Mouse (Mus musculus) layer of hippocampus, postnatal 10 days (tissue): Measurements from ENCODE around the gene Maz. TPM values are rescaled to one million over a fixed set of nuclear protein-coding genes. Genes with fewer than 3 reads are reported as not detected.

ENCODE experiments used
- DNase-seq, 2 experiments: peaks; one replicate each; pipeline ENCODE4 v3.0.0; 2021; ENCODE audit warnings: low spot score in 2 of 2
- total RNA-seq, 2 experiments: library from RNA; stranded (reverse); gene quantifications; 2 replicates each; pipeline ENCODE4 v1.2.3; 2021

Maz gene
- total RNA-seq, 2 experiments from 2014 or later, result 283 to 292 TPM

DNA sequence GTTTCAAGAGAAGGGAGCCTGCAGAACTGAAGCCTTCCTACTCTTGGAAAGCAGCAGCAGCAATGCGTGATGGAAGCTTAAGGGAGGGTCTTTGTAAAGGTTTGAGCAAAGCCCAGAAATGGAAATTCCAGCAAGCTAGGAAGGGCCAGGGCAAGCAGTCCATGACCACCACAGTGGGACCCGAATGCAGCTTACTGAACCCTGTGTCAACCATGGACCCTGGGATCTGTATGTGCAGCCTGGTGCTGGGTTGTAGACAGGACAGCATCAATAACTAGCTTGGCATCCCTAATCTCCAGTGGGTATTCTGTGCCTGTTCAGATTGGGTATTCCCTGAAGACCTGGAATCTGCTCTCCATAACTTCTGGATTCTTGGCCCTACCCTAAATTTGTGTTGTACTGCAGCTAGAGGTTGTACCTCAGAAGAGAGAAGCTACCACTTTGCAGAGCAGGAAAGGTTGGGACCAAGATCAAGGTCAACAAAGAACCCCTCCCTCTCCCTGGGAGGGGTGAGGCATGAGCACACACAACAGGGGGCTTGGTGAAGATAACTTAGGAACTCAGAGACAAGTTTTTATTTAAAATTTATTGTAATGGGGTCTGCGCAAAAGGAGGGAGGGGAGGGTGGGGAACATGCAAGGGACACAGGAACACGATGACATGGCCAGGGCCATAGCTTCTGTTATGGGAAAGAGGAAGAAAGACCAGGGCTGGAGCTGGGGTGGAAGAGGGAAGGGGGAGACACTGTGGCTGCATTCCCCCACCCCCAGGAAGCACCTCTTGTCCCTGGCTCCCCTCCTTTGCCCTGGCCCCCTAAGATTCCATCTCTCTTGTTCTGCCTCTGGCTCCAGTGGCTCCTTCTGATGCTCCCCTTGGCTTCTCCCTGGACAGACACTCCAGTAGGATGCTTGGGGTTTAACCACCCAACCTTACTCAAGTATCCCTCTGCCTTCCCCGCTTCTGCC, 5.0 kb downstream of the Maz start:
- DNase-seq, result no peak

DNA sequence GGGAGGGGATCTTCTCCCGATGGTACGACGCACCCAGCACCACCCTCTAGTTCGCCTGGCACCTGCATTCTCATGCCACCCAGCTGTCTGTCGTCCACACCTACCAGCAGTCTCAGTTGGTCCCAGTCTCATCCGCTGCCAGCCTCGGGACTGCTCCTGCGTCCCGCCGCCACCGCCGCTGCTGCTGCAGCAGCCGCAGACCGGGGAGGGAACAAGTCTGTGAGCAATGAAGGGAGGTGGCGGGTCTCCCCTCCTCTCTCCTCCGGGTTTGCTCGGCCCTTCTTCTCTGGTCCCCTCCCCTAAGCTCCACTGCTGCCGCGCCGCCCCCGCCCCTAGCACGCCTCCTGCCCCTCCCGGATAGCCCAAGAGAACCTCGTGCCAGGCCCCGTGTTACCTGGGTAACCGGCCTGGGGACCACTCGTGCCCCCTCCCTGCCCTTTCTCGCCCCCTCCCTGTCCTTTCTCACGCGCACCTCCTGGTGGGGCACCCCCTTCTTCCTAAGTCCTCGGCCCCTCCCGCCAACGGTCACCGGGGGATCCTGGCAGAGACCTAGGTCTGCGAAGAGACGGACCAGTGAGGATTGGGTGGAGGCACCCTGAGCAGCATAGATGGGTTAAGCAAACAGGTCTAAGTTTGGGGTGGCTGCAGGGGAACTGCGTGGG, 5.8 kb downstream of the Maz start, which contains the start of the genes Gm42742 and Prrt2:
Gene Gm42742 (minus strand): TSS at position 197 of the 662 bp plus-strand sequence.
Gene Prrt2 (minus strand): TSS at position 311 of the 662 bp plus-strand sequence.
- DNase-seq, result peak; percentile 62 to 72

DNA sequence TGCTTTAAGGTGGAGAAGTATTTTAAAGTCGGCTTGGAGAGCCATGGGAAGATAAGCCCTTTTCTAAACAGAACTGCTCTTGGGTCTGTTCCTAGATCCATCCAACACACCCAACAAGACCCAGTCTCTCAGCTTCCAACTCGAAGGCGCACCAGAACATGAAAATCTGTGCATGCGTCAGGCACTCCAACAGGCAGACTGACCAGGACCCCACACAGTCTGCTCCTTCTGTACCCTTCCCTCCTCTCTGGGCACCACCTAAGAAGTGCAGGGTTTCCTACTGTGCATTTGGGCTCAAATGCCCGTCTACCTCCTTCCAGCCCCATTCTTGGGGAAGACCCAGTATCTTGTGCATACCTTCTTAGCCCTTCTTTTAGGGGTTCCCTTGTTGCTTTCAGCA, 6.3 kb downstream of the Maz start:
- no peak for DNase-seq

DNA sequence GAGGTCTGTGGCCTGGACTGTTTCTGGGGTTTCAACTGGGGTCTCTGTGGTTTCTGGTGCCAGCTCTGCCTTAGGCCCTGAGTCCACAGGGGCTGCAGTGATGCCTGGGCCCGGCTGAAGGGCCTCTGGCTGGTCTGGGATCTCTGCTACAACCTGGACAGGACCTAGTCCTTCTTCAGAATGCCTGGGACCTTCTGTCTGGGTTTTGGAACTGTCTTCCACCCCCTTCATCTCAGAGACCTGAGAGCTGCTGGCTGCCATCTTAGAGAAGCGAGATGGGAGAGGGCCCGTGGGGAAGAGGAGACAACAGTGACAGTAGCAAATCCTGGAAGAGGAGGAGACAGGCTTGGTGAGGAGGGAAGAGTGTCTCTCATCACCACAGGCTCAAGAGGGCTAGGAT, 6.8 kb downstream of the Maz start:
- DNase-seq, result no peak

- DNase-seq, result no peak
Observed at GRCm38 (mm10) chr7:127019306-127019960, 7.4 kb downstream of the Maz start.

DNA sequence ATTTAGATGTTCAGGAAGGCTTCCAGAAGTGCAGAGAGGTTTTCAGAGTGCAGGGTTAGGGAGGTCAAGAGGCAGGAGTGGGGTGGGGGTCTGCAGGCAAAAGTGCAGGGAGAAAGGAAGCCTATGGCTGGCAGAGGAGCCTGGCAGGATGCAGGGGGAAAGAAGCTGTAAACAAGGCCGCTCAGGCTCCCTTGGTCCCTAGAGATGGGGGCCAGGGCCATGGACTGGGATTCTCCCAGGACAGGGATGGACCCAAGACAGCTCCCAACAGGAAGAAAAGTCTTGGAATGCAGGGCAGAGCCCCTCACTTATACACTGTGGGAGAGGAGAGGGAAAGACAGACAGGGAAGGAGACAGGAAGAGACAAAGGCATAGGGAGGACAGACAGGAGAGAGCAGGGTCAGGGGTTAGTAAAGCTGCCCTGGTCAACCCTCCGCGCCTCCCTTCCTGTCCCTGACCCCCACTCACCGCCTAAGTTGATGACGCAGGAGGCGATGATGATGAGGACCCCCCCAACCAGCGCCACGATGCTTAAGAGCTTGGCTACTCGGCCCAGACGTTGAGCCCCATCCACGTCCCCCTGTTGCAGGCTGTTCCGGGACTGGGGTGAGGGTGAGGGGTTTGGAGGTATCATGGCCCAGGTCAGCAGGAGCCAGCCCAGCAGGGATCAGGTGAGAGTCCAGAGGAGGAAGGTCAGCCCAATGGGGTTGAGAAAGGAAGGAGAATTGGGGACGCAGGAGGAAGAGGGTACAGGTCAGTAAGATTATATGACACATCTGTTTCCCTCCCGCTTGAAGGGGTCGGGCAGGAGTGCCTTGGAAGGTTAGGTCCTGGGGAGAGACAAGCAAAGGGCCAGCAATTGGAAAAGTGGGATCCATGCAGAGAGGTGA, 8.2 kb downstream of the Maz start:
- DNase-seq, result no peak

GRCm38 (mm10) chr7:127017950-127018345, 8.9 kb downstream of the Maz start:
- no peak for DNase-seq

GRCm38 (mm10) chr7:127016971-127017949, 9.6 kb downstream of the Maz start, which contains the start of gene Pagr1a:
Gene Pagr1a, minus strand, starts transcription at chr7:127017352.
- DNase-seq, result peak; percentile 96 to 98

GRCm38 (mm10) chr7:127016486-127016938, 10.3 kb downstream of the Maz start:
- no peak for DNase-seq

- no peak for DNase-seq
Observed at GRCm38 (mm10) chr7:127016481-127016485, 10.6 kb downstream of the Maz start, which contains the start of gene Pagr1b. Gene Pagr1b, minus strand, starts transcription at chr7:127016484.

DNA sequence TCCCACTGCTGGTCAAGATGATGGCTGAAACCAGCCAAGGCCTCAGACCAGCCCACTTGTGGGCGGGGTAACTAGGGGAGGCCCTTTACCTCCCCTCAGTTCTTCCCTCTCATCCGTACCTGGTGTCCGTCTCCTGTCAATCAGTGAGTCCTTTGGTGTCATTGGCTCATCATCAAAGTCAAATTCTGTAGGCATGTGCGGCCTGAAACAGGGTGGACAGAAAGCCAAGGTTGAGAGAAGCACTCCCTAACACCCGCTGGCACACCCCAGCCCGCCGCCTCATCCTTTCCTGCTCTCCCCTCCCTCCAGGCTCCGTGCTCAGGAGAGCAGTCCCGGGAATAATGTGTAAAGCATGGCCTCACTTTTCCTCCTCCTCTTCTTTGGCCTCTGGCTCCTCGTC, 10.8 kb downstream of the Maz start:
- no peak for DNase-seq

DNA sequence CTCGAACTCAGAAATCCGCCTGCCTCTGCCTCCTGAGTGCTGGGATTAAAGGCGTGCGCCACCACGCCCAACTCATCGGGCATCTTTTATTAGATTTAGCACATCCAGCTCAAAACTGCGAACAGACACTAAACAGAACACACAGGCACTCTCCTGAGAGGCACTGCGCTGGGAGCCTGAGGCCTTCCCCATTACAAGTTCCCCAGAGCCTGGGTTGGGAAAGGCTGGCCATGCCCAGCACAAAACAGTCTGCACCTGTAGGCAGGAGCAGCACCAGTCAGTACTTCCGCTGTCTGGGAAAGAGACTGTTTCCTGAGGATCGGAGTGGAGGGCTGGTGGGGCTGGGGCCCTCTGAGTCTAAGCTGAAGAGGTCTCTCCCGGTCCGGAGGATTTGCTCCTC, 11.8 kb downstream of the Maz start:
- no peak for DNase-seq

DNA sequence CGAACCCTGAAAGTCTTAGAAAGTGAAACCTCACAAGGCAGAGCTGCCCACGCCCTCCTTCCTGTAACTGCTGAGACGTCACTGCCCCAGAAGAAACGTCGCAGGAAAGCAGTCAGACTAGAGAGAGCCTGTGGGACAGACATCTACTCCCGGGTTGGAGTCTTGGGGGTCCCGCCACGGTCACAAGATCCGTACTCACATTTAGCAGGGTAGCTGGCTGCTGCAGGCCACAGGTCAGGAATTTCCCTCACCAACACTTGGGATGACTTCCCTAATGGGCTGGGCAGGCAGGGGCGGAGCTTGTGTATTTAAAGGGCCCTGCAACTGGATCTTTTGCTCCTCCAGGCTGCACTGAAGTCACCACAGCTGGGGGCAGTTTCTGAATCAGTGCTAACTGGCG, 12.5 kb downstream of the Maz start, which contains the start of gene Mvp:
Gene Mvp (minus strand): TSS at position 302 of the 400 bp plus-strand sequence.
- no peak for DNase-seq

GRCm38 (mm10) chr7:127013385-127013784, 13.5 kb downstream of the Maz start:
- DNase-seq, result no peak

DNA sequence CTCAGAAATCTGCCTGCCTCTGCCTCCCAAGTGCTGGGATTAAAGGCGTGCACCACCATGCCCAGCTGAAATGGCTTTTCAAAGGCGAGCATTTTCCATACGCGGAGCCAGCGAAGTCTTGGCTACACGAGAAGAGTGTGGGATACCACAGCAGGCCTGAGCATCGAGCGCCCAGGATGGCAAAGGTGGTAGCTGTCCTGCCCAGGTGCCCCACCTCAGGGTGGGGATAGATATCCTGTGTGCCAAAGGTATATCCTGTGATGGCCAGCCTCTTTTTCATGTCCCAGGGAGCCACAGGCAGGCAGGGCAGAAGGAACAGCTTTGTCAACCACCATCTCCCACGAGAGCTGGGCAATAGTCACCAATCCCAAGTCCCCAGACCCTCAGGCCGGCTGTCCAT, 14.0 kb downstream of the Maz start:
- no peak for DNase-seq

- no peak for DNase-seq
Observed at GRCm38 (mm10) chr7:127012374-127012773, 14.5 kb downstream of the Maz start.

- no peak for DNase-seq
Observed at GRCm38 (mm10) chr7:127011717-127012116, 15.1 kb downstream of the Maz start.

DNA sequence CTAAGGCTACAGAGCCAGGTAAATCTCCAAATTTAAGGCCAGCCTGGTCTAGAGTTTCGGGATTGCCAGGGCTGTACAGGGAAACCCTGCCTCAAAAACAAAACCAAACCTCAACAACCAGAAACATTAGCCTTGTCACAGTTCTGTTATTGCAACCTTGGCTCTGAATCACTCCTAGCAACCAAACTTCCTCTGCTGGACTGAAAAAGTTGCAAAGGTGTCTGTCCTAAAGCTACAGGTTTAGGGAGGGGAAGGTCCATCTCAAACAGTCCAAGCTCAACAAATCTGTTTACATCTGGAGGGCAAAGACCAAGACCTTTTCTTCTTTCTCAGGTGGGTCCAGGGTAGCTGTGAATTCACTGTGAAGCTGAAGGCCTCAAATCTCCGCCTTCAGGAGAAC, 15.8 kb downstream of the Maz start:
- DNase-seq, result no peak

- DNase-seq, result peak in 1 of 2 experiments; percentile 20
Observed at GRCm38 (mm10) chr7:127009307-127010085, 17.3 kb downstream of the Maz start.
